Mouse (Mus musculus) ES-Bruce4 (cell line): Measurements from ENCODE around the gene Kat2a.

Experiments
- CTCF ChIP-seq: IDR thresholded peaks from one replicate; pipeline ENCODE4 v1.8.1; 2011; ENCODE audit warnings: low read depth, low read length
- EP300 ChIP-seq: IDR thresholded peaks from 2 replicates; pipeline ENCODE4 v1.6.1; 2011; ENCODE audit warnings: low read depth, low read length; ENCODE audit not compliant: insufficient read depth
- POLR2A ChIP-seq: IDR thresholded peaks from one replicate; pipeline ENCODE4 v1.8.1; 2011; ENCODE audit warnings: low read length; ENCODE audit not compliant: insufficient read depth

- TF ChIP-seq POLR2A (no peak), CTCF (no peak), EP300 (no peak)
Observed at GRCm38 (mm10) chr11:100705095-100705747, 7.0 kb downstream of the Kat2a start.
